Mouse (Mus musculus): Measurements from ENCODE around the gene Tmem232. TPM values are rescaled to one million over a fixed set of nuclear protein-coding genes. Genes with fewer than 3 reads are reported as not detected.

Gene Tmem232
- not detected in 2 replicates for polyA plus RNA-seq (2014; fragmentation: Nextera tagmentation; extraction: Ambion mirVana)

DNA sequence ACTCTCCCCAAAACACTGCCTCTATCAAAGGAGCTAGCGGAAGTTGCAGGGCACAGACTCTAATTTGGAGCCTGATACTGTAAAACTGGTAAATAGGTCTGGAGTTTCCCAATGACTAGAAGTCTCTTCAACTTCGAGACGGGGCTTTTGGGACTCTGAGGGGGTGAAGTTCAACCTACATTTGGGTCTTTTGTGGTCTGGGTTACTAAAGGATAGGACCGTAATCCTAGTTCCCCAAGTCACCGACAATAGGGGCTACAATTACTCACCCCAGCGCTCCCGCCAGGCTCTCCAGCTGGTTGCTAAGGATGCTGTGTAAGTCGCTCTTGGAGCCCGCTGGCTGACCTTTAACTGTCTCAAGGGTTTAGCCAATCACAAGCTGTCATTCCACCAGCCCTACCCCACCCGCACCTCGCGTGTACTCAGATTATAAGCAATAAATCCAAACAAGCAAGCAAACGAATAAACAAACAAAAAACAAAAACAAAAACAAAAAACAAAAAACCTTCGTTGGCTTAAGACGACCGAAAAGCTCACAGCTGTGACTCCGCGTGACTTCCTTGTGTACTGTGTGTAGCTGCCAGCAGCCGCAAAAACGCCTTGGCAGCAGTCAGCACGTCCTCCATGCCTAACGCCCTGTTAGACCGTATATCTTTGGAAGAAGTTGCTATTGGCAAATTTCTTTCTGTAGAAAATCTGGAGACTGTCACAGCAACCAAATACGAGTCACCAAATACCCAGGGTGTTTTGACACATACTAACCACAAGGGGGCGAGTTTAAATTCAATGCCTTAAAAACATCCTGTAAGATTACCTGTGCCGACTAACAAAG, at the start of gene Tmem232:
TSS of gene Tmem232 (minus strand) at position 342 of the 832 bp plus-strand sequence.
- Histone ChIP-seq H3K4me2 (peak within 1 kb of the TSS; percentile 57), H3K9ac (ENCODE audit: low read length) (no peak within 1 kb of the TSS; the same call in 1 of the 2 replicates), H3K36me3 (ENCODE audit: control insufficient read depth, insufficient read depth, low read length) (no peaks in the 10 kb centered on the region), H3K4me3 (ENCODE audit: low read depth, low read length) (peak within 1 kb of the TSS; percentile 31), H3K27ac (ENCODE audit: low read depth, low read length) (no peak within 1 kb of the TSS), H3K9me3 (ENCODE audit: control insufficient read depth, low read length) (no peaks in the 10 kb centered on the region), H3K4me1 (ENCODE audit: control insufficient read depth, insufficient read depth, low read length) (no peaks in the 10 kb centered on the region), H3K27me3 (ENCODE audit: control insufficient read depth, insufficient read depth, low read length) (no peaks in the 10 kb centered on the region)
- peak; percentile 93 for ATAC-seq (ENCODE audit: low FRiP score)
- 15% methylated on average over 26 of the region's 26 CpGs for WGBS
- peak; percentile 92 for DNase-seq (ENCODE audit: low spot score, missing footprints)

DNA sequence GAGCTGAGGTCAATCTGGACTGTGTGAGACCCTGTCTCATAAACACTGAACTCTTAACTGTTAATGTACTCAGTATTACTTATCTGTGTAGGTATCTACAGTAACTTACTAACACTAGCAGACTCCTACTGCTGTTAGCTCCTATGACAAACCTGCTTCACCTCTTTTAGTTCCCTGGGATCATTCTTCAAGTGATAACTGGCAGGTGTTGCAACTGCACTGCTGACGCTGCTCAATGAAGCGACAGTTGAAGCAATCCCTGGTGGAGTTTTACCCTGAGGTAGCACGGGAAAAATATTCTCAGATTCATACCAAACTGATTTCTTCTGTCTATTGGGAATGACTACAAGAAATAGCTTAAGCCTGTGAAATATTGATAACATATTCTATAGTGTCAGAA, 46.3 kb upstream of the Tmem232 start:
- DNase-seq (ENCODE audit: low spot score, missing footprints) = no peak
- H3K4me2 ChIP-seq = no peak overlapping the region
- H3K9ac ChIP-seq (ENCODE audit: low read length) = no peak overlapping the region
- H3K9me3 ChIP-seq (ENCODE audit: control insufficient read depth, low read length) = no peaks in the 10 kb centered on the region
- 91% methylated on average over 3 of the region's 3 CpGs for WGBS
- no peaks in the 10 kb centered on the region for H3K27me3 ChIP-seq (ENCODE audit: control insufficient read depth, insufficient read depth, low read length)
- H3K36me3 ChIP-seq (ENCODE audit: control insufficient read depth, insufficient read depth, low read length) = no peaks in the 10 kb centered on the region
- H3K27ac ChIP-seq (ENCODE audit: low read depth, low read length) = no peak overlapping the region
- no peak for ATAC-seq (ENCODE audit: low FRiP score)
- no peak overlapping the region for H3K4me3 ChIP-seq (ENCODE audit: low read depth, low read length)
- no peaks in the 10 kb centered on the region for H3K4me1 ChIP-seq (ENCODE audit: control insufficient read depth, insufficient read depth, low read length)

DNA sequence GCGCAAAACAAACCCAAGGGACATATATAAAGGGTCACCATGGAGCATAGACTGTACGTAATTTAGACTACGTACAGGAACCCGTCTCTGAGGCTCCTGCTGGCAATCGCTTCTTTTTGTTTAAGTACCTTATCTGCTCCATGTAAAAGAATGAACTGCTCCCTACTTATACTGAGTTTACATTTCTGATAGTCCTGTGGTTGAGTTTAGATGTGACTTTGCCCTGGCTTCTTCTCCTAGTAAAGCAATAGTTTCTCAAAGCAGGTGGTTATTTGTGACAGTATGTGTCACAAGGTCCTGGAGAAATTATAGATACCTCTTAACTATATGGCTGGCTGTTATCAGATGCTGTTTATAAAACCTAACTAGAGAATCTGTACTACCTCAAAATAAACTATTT, 40.9 kb upstream of the Tmem232 start:
- Histone ChIP-seq H3K9me3 (ENCODE audit: control insufficient read depth, low read length) (no peaks in the 10 kb centered on the region), H3K9ac (ENCODE audit: low read length) (no peak overlapping the region), H3K27ac (ENCODE audit: low read depth, low read length) (no peak overlapping the region), H3K4me3 (ENCODE audit: low read depth, low read length) (no peak overlapping the region), H3K4me2 (no peak overlapping the region), H3K27me3 (ENCODE audit: control insufficient read depth, insufficient read depth, low read length) (no peaks in the 10 kb centered on the region), H3K36me3 (ENCODE audit: control insufficient read depth, insufficient read depth, low read length) (peaks cover 5% of the 10 kb centered on the region; the same call in 1 of the 2 replicates), H3K4me1 (ENCODE audit: control insufficient read depth, insufficient read depth, low read length) (no peaks in the 10 kb centered on the region)
- 96% methylated on average over 5 of the region's 5 CpGs for WGBS
- no peak for DNase-seq (ENCODE audit: low spot score, missing footprints)
- no peak for ATAC-seq (ENCODE audit: low FRiP score)

DNA sequence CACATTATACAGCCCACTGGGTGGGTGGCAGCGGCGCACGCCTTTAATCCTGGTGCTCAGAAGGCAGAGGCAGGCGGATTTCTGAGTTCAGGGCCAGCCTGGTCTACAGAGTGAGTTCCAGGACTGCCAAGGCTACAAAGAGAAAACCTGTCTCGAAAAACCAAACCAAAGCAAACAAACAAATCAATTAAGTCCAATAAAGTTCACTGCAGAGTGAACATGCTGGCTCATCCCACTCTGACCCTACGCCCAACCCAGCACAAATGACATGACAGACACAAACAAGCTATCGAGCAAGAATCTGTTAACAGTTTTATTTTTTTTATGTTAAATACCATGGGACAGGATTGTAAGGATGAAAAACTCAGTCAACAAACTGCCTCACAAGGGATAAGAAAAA, 39.2 kb upstream of the Tmem232 start:
- Histone ChIP-seq H3K27me3 (ENCODE audit: control insufficient read depth, insufficient read depth, low read length) (no peaks in the 10 kb centered on the region), H3K4me2 (no peak overlapping the region), H3K4me1 (ENCODE audit: control insufficient read depth, insufficient read depth, low read length) (no peaks in the 10 kb centered on the region), H3K4me3 (ENCODE audit: low read depth, low read length) (no peak overlapping the region), H3K36me3 (ENCODE audit: control insufficient read depth, insufficient read depth, low read length) (peaks cover 5% of the 10 kb centered on the region; the same call in 1 of the 2 replicates), H3K9ac (ENCODE audit: low read length) (no peak overlapping the region), H3K9me3 (ENCODE audit: control insufficient read depth, low read length) (no peaks in the 10 kb centered on the region), H3K27ac (ENCODE audit: low read depth, low read length) (no peak overlapping the region)
- 94% methylated on average over 7 of the region's 7 CpGs for WGBS
- DNase-seq (ENCODE audit: low spot score, missing footprints) = no peak
- ATAC-seq (ENCODE audit: low FRiP score) = no peak

DNA sequence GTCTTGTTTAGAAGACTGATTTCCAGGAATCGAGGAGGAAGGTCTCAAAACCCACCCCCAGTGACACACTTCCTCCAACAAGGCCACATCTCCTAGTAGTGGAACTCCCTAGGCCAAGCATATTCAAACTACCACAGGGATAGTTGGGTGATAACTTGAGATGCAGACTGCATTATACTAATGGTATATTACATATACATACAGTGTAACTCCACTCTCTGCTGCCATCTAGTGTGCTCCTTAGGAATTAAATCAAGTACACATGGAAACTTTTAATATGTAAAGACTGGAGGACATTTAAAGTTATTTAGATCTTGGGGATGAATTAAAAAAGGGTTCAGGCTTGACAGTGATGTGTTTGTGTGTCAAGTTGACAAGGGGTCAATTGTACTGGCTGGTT, 34.8 kb upstream of the Tmem232 start:
- DNase-seq (ENCODE audit: low spot score, missing footprints) = peak; percentile 89
- no peak for ATAC-seq (ENCODE audit: low FRiP score)
- Histone ChIP-seq H3K27ac (ENCODE audit: low read depth, low read length) (no peak overlapping the region), H3K27me3 (ENCODE audit: control insufficient read depth, insufficient read depth, low read length) (no peaks in the 10 kb centered on the region), H3K9ac (ENCODE audit: low read length) (no peak overlapping the region), H3K4me1 (ENCODE audit: control insufficient read depth, insufficient read depth, low read length) (no peaks in the 10 kb centered on the region), H3K36me3 (ENCODE audit: control insufficient read depth, insufficient read depth, low read length) (no peaks in the 10 kb centered on the region), H3K4me2 (no peak overlapping the region), H3K4me3 (ENCODE audit: low read depth, low read length) (no peak overlapping the region), H3K9me3 (ENCODE audit: control insufficient read depth, low read length) (no peaks in the 10 kb centered on the region)
- WGBS = 84% methylated on average over 1 of the region's 1 CpGs

DNA sequence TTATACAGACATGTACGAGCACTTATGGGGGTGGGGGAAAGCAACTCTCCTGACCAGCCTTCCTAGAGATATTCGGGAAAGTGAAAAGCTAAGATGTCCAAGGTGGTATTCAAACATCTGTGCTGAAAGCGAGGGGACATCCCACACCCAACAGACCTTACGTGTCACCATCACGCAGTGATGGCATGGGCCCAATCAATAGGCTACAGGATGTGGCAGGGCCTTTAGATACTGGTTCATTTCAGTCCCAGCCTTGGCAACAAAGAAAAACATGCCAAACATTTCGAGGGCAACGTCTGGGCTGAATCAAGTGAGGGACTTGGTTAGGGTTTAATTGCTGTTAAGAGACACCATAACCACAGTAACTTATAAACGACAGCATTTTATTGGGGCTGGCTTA, 34.3 kb upstream of the Tmem232 start:
- Histone ChIP-seq H3K4me1 (ENCODE audit: control insufficient read depth, insufficient read depth, low read length) (no peaks in the 10 kb centered on the region), H3K4me2 (no peak overlapping the region), H3K27ac (ENCODE audit: low read depth, low read length) (no peak overlapping the region), H3K36me3 (ENCODE audit: control insufficient read depth, insufficient read depth, low read length) (no peaks in the 10 kb centered on the region), H3K9ac (ENCODE audit: low read length) (no peak overlapping the region), H3K27me3 (ENCODE audit: control insufficient read depth, insufficient read depth, low read length) (no peaks in the 10 kb centered on the region), H3K4me3 (ENCODE audit: low read depth, low read length) (no peak overlapping the region), H3K9me3 (ENCODE audit: control insufficient read depth, low read length) (no peaks in the 10 kb centered on the region)
- 94% methylated on average over 8 of the region's 8 CpGs for WGBS
- ATAC-seq (ENCODE audit: low FRiP score) (no peak), DNase-seq (ENCODE audit: low spot score, missing footprints) (no peak)

DNA sequence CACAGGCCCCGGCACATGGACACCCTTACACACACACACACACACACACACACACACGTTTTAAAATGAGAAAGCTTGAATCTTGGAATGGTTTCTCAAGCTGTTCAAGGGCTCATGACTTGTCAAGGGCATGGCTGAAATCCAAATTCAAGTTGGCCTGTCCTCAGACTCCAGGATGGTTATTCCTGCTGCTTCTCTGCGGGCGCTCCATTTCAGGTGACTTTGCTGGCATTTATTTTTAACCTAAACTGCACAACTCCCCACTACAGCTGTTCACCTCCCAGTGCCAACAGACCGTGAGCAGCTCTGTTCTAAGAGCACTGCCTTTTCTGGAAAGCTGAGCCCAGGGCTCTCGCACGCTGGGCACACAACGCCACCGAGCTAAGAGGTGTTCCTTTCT, 31.3 kb upstream of the Tmem232 start:
- H3K27me3 ChIP-seq (ENCODE audit: control insufficient read depth, insufficient read depth, low read length) = no peaks in the 10 kb centered on the region
- ATAC-seq (ENCODE audit: low FRiP score) (no peak), DNase-seq (ENCODE audit: low spot score, missing footprints) (no peak)
- no peaks in the 10 kb centered on the region for H3K9me3 ChIP-seq (ENCODE audit: control insufficient read depth, low read length)
- H3K4me1 ChIP-seq (ENCODE audit: control insufficient read depth, insufficient read depth, low read length) = no peaks in the 10 kb centered on the region
- H3K27ac ChIP-seq (ENCODE audit: low read depth, low read length) = no peak overlapping the region
- H3K9ac ChIP-seq (ENCODE audit: low read length) = no peak overlapping the region
- H3K4me2 ChIP-seq = no peak overlapping the region
- H3K4me3 ChIP-seq (ENCODE audit: low read depth, low read length) = no peak overlapping the region
- no peaks in the 10 kb centered on the region for H3K36me3 ChIP-seq (ENCODE audit: control insufficient read depth, insufficient read depth, low read length)
- 88% methylated on average over 9 of the region's 9 CpGs for WGBS

DNA sequence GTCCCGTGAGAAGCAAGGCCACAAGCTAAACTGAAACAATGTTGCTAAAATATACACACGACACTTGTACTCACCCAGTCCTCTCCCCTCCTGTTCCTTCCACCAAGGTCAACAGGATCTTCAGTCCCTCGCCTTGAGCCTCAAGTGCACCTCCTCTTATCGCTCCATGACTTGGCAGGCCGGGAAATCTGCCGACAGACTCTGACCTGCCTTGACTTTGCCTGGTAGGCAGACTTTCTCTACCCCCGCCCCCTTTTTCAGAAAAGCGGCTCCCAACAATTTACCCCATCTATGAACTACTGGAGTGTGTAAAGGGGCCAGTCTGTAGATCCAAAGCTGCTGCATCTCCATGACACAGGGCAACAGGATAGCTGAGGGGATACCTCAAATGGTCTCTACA, 30.9 kb upstream of the Tmem232 start:
- no peak overlapping the region for H3K4me3 ChIP-seq (ENCODE audit: low read depth, low read length)
- no peak overlapping the region for H3K27ac ChIP-seq (ENCODE audit: low read depth, low read length)
- no peak overlapping the region for H3K4me2 ChIP-seq
- 94% methylated on average over 8 of the region's 8 CpGs for WGBS
- no peaks in the 10 kb centered on the region for H3K27me3 ChIP-seq (ENCODE audit: control insufficient read depth, insufficient read depth, low read length)
- no peak for ATAC-seq (ENCODE audit: low FRiP score)
- no peaks in the 10 kb centered on the region for H3K9me3 ChIP-seq (ENCODE audit: control insufficient read depth, low read length)
- no peak overlapping the region for H3K9ac ChIP-seq (ENCODE audit: low read length)
- no peaks in the 10 kb centered on the region for H3K4me1 ChIP-seq (ENCODE audit: control insufficient read depth, insufficient read depth, low read length)
- no peaks in the 10 kb centered on the region for H3K36me3 ChIP-seq (ENCODE audit: control insufficient read depth, insufficient read depth, low read length)
- no peak for DNase-seq (ENCODE audit: low spot score, missing footprints)

DNA sequence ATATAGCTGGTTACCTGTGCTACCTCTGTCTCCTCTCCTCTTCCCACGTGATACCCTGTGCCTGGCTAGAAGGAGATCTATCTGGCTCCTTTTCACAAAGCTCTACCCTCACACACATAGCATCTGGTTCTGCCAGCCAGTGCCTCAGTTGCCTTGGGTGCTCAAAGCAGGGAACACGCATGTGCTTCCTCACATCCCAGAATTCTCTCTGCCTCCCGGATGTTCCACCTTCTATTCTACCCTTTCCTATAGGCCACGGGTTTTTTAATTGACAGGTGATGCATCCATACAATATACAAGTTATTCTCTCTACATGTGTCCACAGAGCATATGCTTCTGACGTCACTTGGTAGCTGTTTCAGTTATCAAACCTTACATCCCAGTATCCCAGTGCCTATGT, 23.6 kb upstream of the Tmem232 start:
- DNase-seq (ENCODE audit: low spot score, missing footprints) = no peak
- H3K27ac ChIP-seq (ENCODE audit: low read depth, low read length) = no peak overlapping the region
- H3K4me3 ChIP-seq (ENCODE audit: low read depth, low read length) = no peak overlapping the region
- no peaks in the 10 kb centered on the region for H3K36me3 ChIP-seq (ENCODE audit: control insufficient read depth, insufficient read depth, low read length)
- no peaks in the 10 kb centered on the region for H3K4me1 ChIP-seq (ENCODE audit: control insufficient read depth, insufficient read depth, low read length)
- no peaks in the 10 kb centered on the region for H3K9me3 ChIP-seq (ENCODE audit: control insufficient read depth, low read length)
- H3K4me2 ChIP-seq = no peak overlapping the region
- no peak overlapping the region for H3K9ac ChIP-seq (ENCODE audit: low read length)
- H3K27me3 ChIP-seq (ENCODE audit: control insufficient read depth, insufficient read depth, low read length) = no peaks in the 10 kb centered on the region
- 74% methylated on average over 5 of the region's 5 CpGs for WGBS
- no peak for ATAC-seq (ENCODE audit: low FRiP score)
